Mouse (Mus musculus): ENCODE data around the gene 4931414P19Rik. TPM values are rescaled to one million over a fixed set of nuclear protein-coding genes. Genes with fewer than 3 reads are reported as not detected.

Gene 4931414P19Rik
- polyA plus RNA-seq, 1 experiment from 2014 or later: 5.1 TPM

GRCm38 (mm10) chr14:54641305-54641969 lies 35.6 kb upstream of the 4931414P19Rik start, which contains the start of gene Cdh24:
Gene Cdh24 (minus strand): TSS chr14:54641364.
- Histone ChIP-seq H3K27me3 (no peaks in the 10 kb centered on the region), H3K4me1 (replicated peaks) (peaks cover 30% of the 10 kb centered on the region), H3K36me3 (peaks cover 42% of the 10 kb centered on the region), H3K9me3 (no peaks in the 10 kb centered on the region), H3K27ac (replicated peaks) (peak within 1 kb of the TSS; percentile 92), H3K4me3 (peak within 1 kb of the TSS; percentile 86), H3K4me2 (peak within 1 kb of the TSS; percentile 97), H3K9ac (peak within 1 kb of the TSS; percentile 98)
- under 1% methylated on average over 46 of the region's 52 CpGs for WGBS
- ATAC-seq (ENCODE audit: low FRiP score, low read depth): peak; percentile 92

GRCm38 (mm10) chr14:54640946-54641304 lies 35.1 kb upstream of the 4931414P19Rik start, which contains the start of gene Gm17606:
Gene Gm17606 (plus strand): TSS chr14:54640952.
- Histone ChIP-seq H3K27ac (replicated peaks) (peak within 1 kb of the TSS; percentile 92), H3K4me1 (replicated peaks) (peaks cover 30% of the 10 kb centered on the region), H3K4me3 (peak within 1 kb of the TSS; percentile 86), H3K27me3 (no peaks in the 10 kb centered on the region), H3K4me2 (peak within 1 kb of the TSS; percentile 97), H3K36me3 (peaks cover 40% of the 10 kb centered on the region), H3K9me3 (no peaks in the 10 kb centered on the region), H3K9ac (peak within 1 kb of the TSS; percentile 98)
- WGBS: 2% methylated on average over 26 of the region's 28 CpGs
- ATAC-seq (ENCODE audit: low FRiP score, low read depth): no peak

- H3K9me3 ChIP-seq: no peaks in the 10 kb centered on the region
- ATAC-seq (ENCODE audit: low FRiP score, low read depth): no peak
- H3K36me3 ChIP-seq: peaks cover 37% of the 10 kb centered on the region
- no peak overlapping the region; the same call in 1 of the 2 replicates for H3K27ac ChIP-seq (replicated peaks)
- H3K4me2 ChIP-seq: peak overlapping the region; percentile 97
- H3K27me3 ChIP-seq: no peaks in the 10 kb centered on the region
- peaks cover 30% of the 10 kb centered on the region for H3K4me1 ChIP-seq (replicated peaks)
- H3K9ac ChIP-seq: peak overlapping the region; percentile 53
- H3K4me3 ChIP-seq: peak overlapping the region; percentile 86
- WGBS: 19% methylated on average over 4 of the region's 4 CpGs
Measured at GRCm38 (mm10) chr14:54640121-54640520, 34.3 kb upstream of the 4931414P19Rik start.

GRCm38 (mm10) chr14:54638210-54638609 lies 32.4 kb upstream of the 4931414P19Rik start:
- Histone ChIP-seq H3K4me3 (no peak overlapping the region), H3K4me2 (no peak overlapping the region), H3K27ac (replicated peaks) (no peak overlapping the region), H3K4me1 (replicated peaks) (peaks cover 34% of the 10 kb centered on the region), H3K9ac (0 out of 2 replicates have a peak overlapping the region, but pooled peaks have one; percentile 22), H3K36me3 (peaks cover 28% of the 10 kb centered on the region), H3K27me3 (no peaks in the 10 kb centered on the region), H3K9me3 (no peaks in the 10 kb centered on the region)
- ATAC-seq (ENCODE audit: low FRiP score, low read depth): no peak
- 86% methylated on average over 5 of the region's 5 CpGs for WGBS

GRCm38 (mm10) chr14:54636954-54637353 lies 31.2 kb upstream of the 4931414P19Rik start:
- H3K36me3 ChIP-seq: peaks cover 29% of the 10 kb centered on the region

GRCm38 (mm10) chr14:54634182-54634581 lies 28.4 kb upstream of the 4931414P19Rik start:
- no peak overlapping the region for H3K9ac ChIP-seq
- no peaks in the 10 kb centered on the region for H3K27me3 ChIP-seq
- H3K4me1 ChIP-seq (replicated peaks): peaks cover 15% of the 10 kb centered on the region
- no peaks in the 10 kb centered on the region for H3K9me3 ChIP-seq
- H3K4me2 ChIP-seq: no peak overlapping the region
- no peak overlapping the region for H3K4me3 ChIP-seq
- 88% methylated on average over 4 of the region's 4 CpGs for WGBS
- no peak overlapping the region for H3K27ac ChIP-seq (replicated peaks)
- peaks cover 46% of the 10 kb centered on the region for H3K36me3 ChIP-seq
- ATAC-seq (ENCODE audit: low FRiP score, low read depth): no peak

More at GRCm38 (mm10) chr14:54636954-54637353, 31.2 kb upstream of the 4931414P19Rik start:
- no peak for ATAC-seq (ENCODE audit: low FRiP score, low read depth)
- no peak overlapping the region for H3K4me2 ChIP-seq
- 43% methylated on average over 8 of the region's 8 CpGs for WGBS
- H3K9me3 ChIP-seq: no peaks in the 10 kb centered on the region
- H3K4me1 ChIP-seq (replicated peaks): peaks cover 29% of the 10 kb centered on the region
- no peak overlapping the region for H3K4me3 ChIP-seq
- H3K27me3 ChIP-seq: no peaks in the 10 kb centered on the region
- H3K27ac ChIP-seq (replicated peaks): no peak overlapping the region
- no peak overlapping the region for H3K9ac ChIP-seq

GRCm38 (mm10) chr14:54632252-54632651 lies 26.5 kb upstream of the 4931414P19Rik start:
- ATAC-seq (ENCODE audit: low FRiP score, low read depth): no peak
- Histone ChIP-seq H3K36me3 (peaks cover 46% of the 10 kb centered on the region), H3K27ac (replicated peaks) (no peak overlapping the region), H3K9me3 (no peaks in the 10 kb centered on the region), H3K9ac (no peak overlapping the region), H3K4me3 (no peak overlapping the region), H3K4me1 (replicated peaks) (0 out of 2 replicates have a peak, but pooled peaks cover 4% of the 10 kb centered on the region), H3K4me2 (no peak overlapping the region), H3K27me3 (no peaks in the 10 kb centered on the region)
- 92% methylated on average over 20 of the region's 37 CpGs for WGBS

- Histone ChIP-seq H3K4me3 (no peak overlapping the region), H3K36me3 (peaks cover 46% of the 10 kb centered on the region), H3K27me3 (no peaks in the 10 kb centered on the region), H3K9me3 (no peaks in the 10 kb centered on the region), H3K4me2 (no peak overlapping the region), H3K4me1 (replicated peaks) (0 out of 2 replicates have a peak, but pooled peaks cover 4% of the 10 kb centered on the region), H3K9ac (no peak overlapping the region), H3K27ac (replicated peaks) (0 out of 2 replicates have a peak overlapping the region, but pooled peaks have one; percentile 53)
- WGBS: 36% methylated on average over 4 of the region's 4 CpGs
- ATAC-seq (ENCODE audit: low FRiP score, low read depth): no peak
Measured at GRCm38 (mm10) chr14:54631240-54631599, 25.4 kb upstream of the 4931414P19Rik start.

- peaks cover 41% of the 10 kb centered on the region for H3K36me3 ChIP-seq
- H3K27ac ChIP-seq (replicated peaks): peak overlapping the region; percentile 53; the same call in 1 of the 2 replicates
- no peak overlapping the region for H3K9ac ChIP-seq
- H3K27me3 ChIP-seq: no peaks in the 10 kb centered on the region
- 73% methylated on average over 11 of the region's 11 CpGs for WGBS
- H3K9me3 ChIP-seq: no peaks in the 10 kb centered on the region
- H3K4me2 ChIP-seq: no peak overlapping the region
- 0 out of 2 replicates have a peak, but pooled peaks cover 4% of the 10 kb centered on the region for H3K4me1 ChIP-seq (replicated peaks)
- ATAC-seq (ENCODE audit: low FRiP score, low read depth): peak; percentile 33; the same call in 1 of the 2 replicates
- H3K4me3 ChIP-seq: no peak overlapping the region
Measured at GRCm38 (mm10) chr14:54630583-54631239, 24.9 kb upstream of the 4931414P19Rik start.

GRCm38 (mm10) chr14:54629797-54630196 lies 24.0 kb upstream of the 4931414P19Rik start:
- Histone ChIP-seq H3K9ac (no peak overlapping the region), H3K27ac (replicated peaks) (no peak overlapping the region), H3K9me3 (no peaks in the 10 kb centered on the region), H3K4me1 (replicated peaks) (0 out of 2 replicates have a peak, but pooled peaks cover 4% of the 10 kb centered on the region), H3K4me3 (no peak overlapping the region), H3K4me2 (no peak overlapping the region), H3K27me3 (no peaks in the 10 kb centered on the region), H3K36me3 (peaks cover 38% of the 10 kb centered on the region)
- ATAC-seq (ENCODE audit: low FRiP score, low read depth): no peak
- WGBS: 92% methylated on average over 2 of the region's 2 CpGs

GRCm38 (mm10) chr14:54628103-54628502 lies 22.3 kb upstream of the 4931414P19Rik start:
- no peaks in the 10 kb centered on the region for H3K4me1 ChIP-seq (replicated peaks)
- 74% methylated on average over 5 of the region's 5 CpGs for WGBS
- no peak for ATAC-seq (ENCODE audit: low FRiP score, low read depth)
- H3K9ac ChIP-seq: no peak overlapping the region
- H3K4me3 ChIP-seq: no peak overlapping the region
- peaks cover 28% of the 10 kb centered on the region for H3K36me3 ChIP-seq
- no peaks in the 10 kb centered on the region for H3K9me3 ChIP-seq
- H3K27ac ChIP-seq (replicated peaks): no peak overlapping the region
- H3K4me2 ChIP-seq: no peak overlapping the region
- H3K27me3 ChIP-seq: no peaks in the 10 kb centered on the region

GRCm38 (mm10) chr14:54624976-54625375 lies 19.2 kb upstream of the 4931414P19Rik start:
- no peak for ATAC-seq (ENCODE audit: low FRiP score, low read depth)
- Histone ChIP-seq H3K27me3 (no peaks in the 10 kb centered on the region), H3K9ac (no peak overlapping the region), H3K9me3 (no peaks in the 10 kb centered on the region), H3K4me1 (replicated peaks) (no peaks in the 10 kb centered on the region), H3K27ac (replicated peaks) (no peak overlapping the region), H3K4me3 (no peak overlapping the region), H3K4me2 (no peak overlapping the region), H3K36me3 (no peaks in the 10 kb centered on the region)
- 64% methylated on average over 10 of the region's 10 CpGs for WGBS

Measured in hindbrain, embryonic 15.5 days (tissue).